Mouse (Mus musculus) spleen, adult 2 months (tissue): ENCODE data around the gene Plin5. TPM values are rescaled to one million over a fixed set of nuclear protein-coding genes. Genes with fewer than 3 reads are reported as not detected.

Experiments used
- DNase-seq, 2 experiments: peaks; one replicate each; pipeline versions ENCODE4 v3.0.0 to v3.0.0-alpha.2; 2012 to 2021; ENCODE audit warnings: low spot score in 2 of 2, low read depth in 1 of 2
- H3K27ac ChIP-seq: fragments of 200-500 bp; 2 replicates; pipeline ENCODE4 v1.5.1; 2012; ENCODE audit warnings: low read length, inconsistent platforms; ENCODE audit not compliant: insufficient read depth
- H3K27me3 ChIP-seq: fragments of 200-500 bp; 2 replicates; pipeline ENCODE4 v1.6.1; 2012; ENCODE audit warnings: mild to moderate bottlenecking, moderate library complexity, low read length, inconsistent platforms; ENCODE audit not compliant: control insufficient read depth, insufficient read depth
- H3K36me3 ChIP-seq: fragments of 200-500 bp; 2 replicates; pipeline ENCODE4 v1.6.1; 2012; ENCODE audit warnings: mild to moderate bottlenecking, low read length, inconsistent platforms; ENCODE audit not compliant: control insufficient read depth, insufficient read depth
- H3K4me1 ChIP-seq: fragments of 200-500 bp; 2 replicates; pipeline ENCODE4 v1.6.1; 2011; ENCODE audit warnings: inconsistent platforms; ENCODE audit not compliant: control insufficient read depth, insufficient read depth, insufficient read length
- H3K4me3 ChIP-seq: fragments of 200-500 bp; 2 replicates; pipeline ENCODE4 v1.5.1; 2011; ENCODE audit warnings: mild to moderate bottlenecking, inconsistent platforms; ENCODE audit not compliant: insufficient read depth, insufficient read length; ENCODE audit errors: extremely low read depth
- CTCF ChIP-seq: fragments of 200-500 bp; IDR thresholded peaks from 2 replicates; pipeline ENCODE4 v1.5.1; 2011; ENCODE audit warnings: mild to moderate bottlenecking, inconsistent platforms; ENCODE audit not compliant: insufficient read depth, insufficient read length, insufficient replicate concordance; ENCODE audit errors: extremely low read depth
- POLR2A ChIP-seq: fragments of 200-500 bp; IDR thresholded peaks from 2 replicates; pipeline ENCODE4 v1.6.1; 2011; ENCODE audit warnings: low read depth, low read length, inconsistent platforms
- WGBS: fragments of 180-500 bp; shearing (Covaris S2); methylation state at CpG from one replicate; pipeline ENCODE4 v1.1.7; 2018; 5-methylcytosine and 5-hydroxymethylcytosine counted together
- polyA plus RNA-seq: library from polyadenylated mRNA; depleted of rRNA; stranded (reverse); fragments of >200 nt; gene quantifications from 2 replicates; pipeline ENCODE4 v1.2.3, GENCODE M21; 2012

Gene Plin5
- polyA plus RNA-seq, 1 experiment = 0.30 TPM

DNA sequence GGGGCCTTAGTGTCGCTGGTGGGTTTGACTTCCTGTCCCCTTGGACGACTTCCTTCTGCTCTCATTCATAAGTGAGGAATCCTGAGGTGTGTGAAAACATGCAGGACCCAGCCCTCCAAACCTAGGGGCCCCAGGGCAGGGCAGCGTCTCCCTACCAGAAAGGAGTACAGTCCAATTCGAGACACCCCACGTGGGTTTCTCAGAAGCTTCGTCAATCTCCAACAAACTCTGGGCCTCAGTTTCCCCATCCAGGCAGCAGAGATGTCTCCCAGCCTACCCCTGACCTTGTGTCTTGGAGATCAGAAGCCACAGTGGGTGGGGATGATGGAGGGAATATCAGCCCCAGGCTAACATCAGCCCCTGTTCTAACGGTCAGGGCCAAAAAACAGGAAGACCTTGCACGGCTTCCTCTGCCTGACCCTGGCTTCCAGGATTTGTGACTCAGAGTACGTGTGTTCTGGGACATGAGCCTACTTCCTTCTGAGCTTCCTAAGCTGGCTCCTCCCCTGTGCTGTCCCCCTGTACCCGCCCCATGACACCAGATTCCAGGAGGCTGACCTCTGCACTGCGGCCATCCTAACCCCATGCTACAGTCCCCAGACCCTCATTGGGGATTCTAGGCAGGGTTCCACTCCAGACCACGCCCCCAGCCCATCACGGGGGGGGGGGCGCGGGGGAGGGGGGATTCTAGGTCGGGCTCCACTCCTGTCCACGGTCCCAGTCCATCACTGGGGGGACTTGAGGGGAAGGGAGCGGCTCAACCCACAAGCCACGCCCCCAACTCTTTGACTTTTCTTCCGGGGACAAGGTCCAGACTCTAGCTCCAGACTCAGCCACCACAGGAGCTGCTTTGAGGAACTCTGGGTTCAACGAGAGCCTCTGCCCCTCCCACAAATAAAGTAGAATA lies 16.3 kb upstream of the Plin5 start:
- WGBS = 2% methylated on average over 21 of the region's 21 CpGs
- TF ChIP-seq POLR2A (no peak), CTCF (no peak)
- Histone ChIP-seq H3K27me3 (0 out of 2 replicates have a peak, but pooled peaks cover under 1% of the 10 kb centered on the region), H3K4me1 (peaks cover 5% of the 10 kb centered on the region; the same call in 1 of the 2 replicates), H3K27ac (peak overlapping the region; percentile 47), H3K4me3 (peak overlapping the region; percentile 56; the same call in 1 of the 2 replicates), H3K36me3 (no peaks in the 10 kb centered on the region)
- DNase-seq = peak in 1 of 2 experiments; percentile 32

DNA sequence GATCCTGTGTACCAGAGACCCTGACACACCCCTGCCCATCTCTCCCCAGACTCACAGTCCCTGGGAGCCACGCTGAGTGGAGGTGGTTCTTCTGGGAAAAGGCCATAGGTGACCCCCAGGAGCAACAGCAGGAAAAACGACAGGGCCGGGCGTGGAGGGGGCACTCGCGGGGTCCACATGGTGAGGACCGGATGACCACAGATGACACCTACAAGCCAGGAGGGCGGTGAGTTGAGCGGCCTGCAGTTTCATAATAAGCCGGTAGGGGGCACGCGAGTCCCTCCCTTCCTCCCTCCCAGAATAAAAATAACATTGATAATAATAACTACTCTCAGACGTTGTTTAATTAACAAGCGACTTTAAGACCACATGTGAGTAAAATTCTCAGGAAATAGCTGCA lies 15.3 kb upstream of the Plin5 start:
- TF ChIP-seq POLR2A (no peak), CTCF (peak; percentile 81)
- 6% methylated on average over 14 of the region's 14 CpGs for WGBS
- peak; percentile 42 to 58 for DNase-seq
- H3K27ac ChIP-seq = no peak overlapping the region
- no peak overlapping the region for H3K4me3 ChIP-seq
- H3K27me3 ChIP-seq = no peaks in the 10 kb centered on the region
- no peaks in the 10 kb centered on the region for H3K36me3 ChIP-seq
- H3K4me1 ChIP-seq = peaks cover 5% of the 10 kb centered on the region; the same call in 1 of the 2 replicates

DNA sequence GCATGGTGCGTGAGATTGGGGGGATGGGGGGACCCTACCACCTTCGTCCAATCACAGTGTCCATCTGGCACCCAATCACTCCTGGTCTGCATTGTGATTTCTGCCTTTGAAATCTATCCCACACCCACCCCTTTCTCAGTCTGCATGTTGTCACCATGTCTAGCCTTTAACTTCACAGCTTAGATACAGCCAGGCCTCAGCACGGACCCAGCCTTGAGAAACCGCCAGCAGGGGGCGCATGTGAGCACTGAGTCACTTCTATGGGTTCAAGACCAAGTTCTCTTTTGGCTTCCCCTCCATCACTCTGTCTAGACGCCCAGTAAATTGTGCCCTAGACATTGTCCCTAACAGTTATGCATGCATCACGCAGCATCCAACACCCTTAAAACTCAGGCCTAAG lies 14.4 kb upstream of the Plin5 start:
- H3K27me3 ChIP-seq = no peaks in the 10 kb centered on the region
- H3K4me1 ChIP-seq = peaks cover 5% of the 10 kb centered on the region; the same call in 1 of the 2 replicates
- DNase-seq = peak; percentile 36 to 64
- no peak for TF ChIP-seq POLR2A
- TF ChIP-seq CTCF = peak; percentile 87; the same call in 1 of the 2 replicates
- H3K36me3 ChIP-seq = no peaks in the 10 kb centered on the region
- 42% methylated on average over 7 of the region's 7 CpGs for WGBS
- no peak overlapping the region for H3K4me3 ChIP-seq
- no peak overlapping the region for H3K27ac ChIP-seq

DNA sequence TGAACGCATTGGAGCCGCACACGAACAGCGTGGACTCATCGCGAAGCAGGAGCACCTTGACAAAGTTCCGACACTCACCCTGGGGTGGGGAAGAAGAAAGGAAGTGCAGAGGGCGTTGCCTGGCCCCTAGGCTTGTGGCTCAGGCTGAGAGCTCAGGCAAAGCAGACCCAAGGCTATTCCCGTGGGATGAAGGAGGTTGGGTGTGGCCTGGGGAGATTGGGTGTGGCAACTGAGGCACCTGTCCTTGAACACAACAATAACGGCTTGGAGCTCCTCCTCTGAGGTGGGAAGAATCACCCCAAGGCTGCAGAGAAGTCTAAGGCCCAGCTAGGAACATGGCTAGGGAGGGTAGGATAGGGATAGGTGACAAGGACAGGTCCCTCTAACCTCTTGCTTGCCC lies 13.7 kb upstream of the Plin5 start:
- Histone ChIP-seq H3K36me3 (no peaks in the 10 kb centered on the region), H3K4me3 (no peak overlapping the region), H3K4me1 (peaks cover 5% of the 10 kb centered on the region; the same call in 1 of the 2 replicates), H3K27me3 (no peaks in the 10 kb centered on the region), H3K27ac (no peak overlapping the region)
- WGBS = 87% methylated on average over 10 of the region's 10 CpGs
- no peak for DNase-seq
- TF ChIP-seq CTCF (no peak), POLR2A (no peak)

DNA sequence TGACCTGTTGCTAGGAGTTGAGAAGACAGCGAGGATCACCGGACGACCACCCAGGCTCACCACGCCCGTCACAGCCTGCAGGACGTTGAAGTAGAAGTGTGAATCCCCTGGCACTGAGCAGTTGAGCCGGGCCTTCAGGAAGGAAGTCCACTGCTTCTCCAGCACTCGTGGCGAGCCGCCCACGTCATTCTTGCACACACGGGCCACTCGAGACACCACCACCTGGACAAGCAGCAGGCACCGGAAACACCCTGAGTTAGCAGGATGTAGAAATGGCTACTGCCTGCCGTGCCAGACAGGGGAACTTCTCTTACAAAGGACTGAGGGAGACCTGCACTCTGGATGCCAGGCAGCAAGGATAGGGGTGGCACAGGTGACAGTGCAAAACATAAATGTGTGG lies 10.8 kb upstream of the Plin5 start:
- Histone ChIP-seq H3K4me3 (no peak overlapping the region), H3K27me3 (0 out of 2 replicates have a peak, but pooled peaks cover 4% of the 10 kb centered on the region), H3K4me1 (no peaks in the 10 kb centered on the region; the same call in 1 of the 2 replicates), H3K36me3 (no peaks in the 10 kb centered on the region), H3K27ac (no peak overlapping the region)
- 43% methylated on average over 15 of the region's 15 CpGs for WGBS
- no peak for DNase-seq
- TF ChIP-seq CTCF (no peak), POLR2A (no peak)

DNA sequence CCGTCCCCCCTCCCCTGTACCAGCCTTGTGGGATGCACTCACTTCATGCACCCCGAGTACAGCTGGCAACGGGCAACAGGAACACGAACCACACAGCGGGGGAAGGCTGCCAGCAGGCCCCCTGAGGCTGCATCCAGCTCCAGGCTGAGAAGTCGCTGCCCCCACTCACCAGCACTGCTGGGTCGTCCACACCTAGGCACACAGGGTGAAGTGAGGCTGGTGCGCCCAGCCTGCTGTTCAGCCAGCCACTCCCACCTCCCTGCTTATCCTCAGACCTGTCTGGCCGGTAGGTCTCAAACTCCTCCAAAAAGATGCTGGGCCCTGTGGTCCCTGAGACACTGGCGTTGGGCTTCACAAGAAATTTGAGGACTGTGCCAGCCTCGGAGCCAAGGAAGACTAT lies 8.8 kb upstream of the Plin5 start:
- TF ChIP-seq POLR2A (no peak), CTCF (no peak)
- WGBS = 81% methylated on average over 11 of the region's 11 CpGs
- no peak overlapping the region for H3K4me3 ChIP-seq

DNA sequence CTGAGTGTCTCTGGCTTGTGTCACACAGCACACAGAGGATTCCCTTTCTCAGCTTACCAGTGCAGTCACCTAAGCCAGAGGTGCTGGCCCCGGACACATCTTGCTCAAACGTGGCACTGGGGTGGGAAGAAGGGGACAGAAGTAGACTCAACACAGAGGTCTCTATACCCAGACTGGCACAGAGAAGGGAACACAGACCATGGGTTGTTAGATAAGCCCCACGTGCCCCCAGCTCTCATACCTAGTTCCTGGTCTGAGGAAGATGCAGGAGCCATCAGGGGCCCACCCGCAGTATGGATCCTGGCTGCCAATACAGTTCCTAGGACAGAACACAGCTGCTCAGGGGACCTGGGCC lies 7.9 kb upstream of the Plin5 start:
- Histone ChIP-seq H3K4me1 (no peaks in the 10 kb centered on the region; the same call in 1 of the 2 replicates), H3K27me3 (0 out of 2 replicates have a peak, but pooled peaks cover 8% of the 10 kb centered on the region), H3K27ac (no peak overlapping the region), H3K36me3 (no peaks in the 10 kb centered on the region), H3K4me3 (no peak overlapping the region)
- TF ChIP-seq POLR2A (no peak), CTCF (no peak)
- no peak for DNase-seq
- whole genome bisulfite sequencing = 92% methylated on average over 4 of the region's 4 CpGs

More for the DNA sequence above, 8.8 kb upstream of the Plin5 start:
- Histone ChIP-seq H3K27me3 (0 out of 2 replicates have a peak, but pooled peaks cover 4% of the 10 kb centered on the region), H3K27ac (no peak overlapping the region), H3K36me3 (no peaks in the 10 kb centered on the region), H3K4me1 (no peaks in the 10 kb centered on the region; the same call in 1 of the 2 replicates)
- no peak for DNase-seq
